Mouse (Mus musculus): Measurements from ENCODE around the gene 4933424G06Rik. TPM values are rescaled to one million over a fixed set of nuclear protein-coding genes. Genes with fewer than 3 reads are reported as not detected.

Gene 4933424G06Rik
- polyA plus RNA-seq, 1 experiment from 2014 or later: 0.22 TPM

DNA sequence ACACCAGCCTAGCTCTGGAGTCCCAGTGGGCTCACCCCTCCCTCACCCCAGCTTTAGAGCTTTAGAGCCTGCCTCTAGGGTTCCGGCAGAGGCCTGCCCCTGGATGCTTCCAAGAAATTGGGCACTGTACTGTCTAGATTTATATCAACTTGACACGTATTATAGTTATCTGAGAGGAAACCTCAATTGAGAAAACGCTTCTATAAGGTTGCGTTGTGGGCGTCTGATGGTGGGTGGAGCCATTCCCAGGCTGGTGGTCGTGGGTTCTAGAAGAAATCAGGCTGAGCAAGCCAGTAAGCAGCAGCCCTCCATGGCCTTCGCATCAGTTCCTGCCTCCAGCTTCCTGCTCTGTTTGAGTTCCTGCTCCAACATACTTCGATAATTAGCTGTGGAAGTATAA is 51.1 kb downstream of the 4933424G06Rik start:
- no peaks in the 10 kb centered on the region for H3K4me1 ChIP-seq (replicated peaks)
- WGBS: 86% methylated on average over 8 of the region's 8 CpGs
- H3K9me3 ChIP-seq: no peaks in the 10 kb centered on the region
- no peak overlapping the region for H3K27ac ChIP-seq
- no peak overlapping the region for H3K4me3 ChIP-seq
- no peaks in the 10 kb centered on the region for H3K27me3 ChIP-seq (ENCODE audit: insufficient read depth, poor library complexity, severe bottlenecking)
- DNase-seq (ENCODE audit: low spot score): no peak
- H3K36me3 ChIP-seq: no peaks in the 10 kb centered on the region

DNA sequence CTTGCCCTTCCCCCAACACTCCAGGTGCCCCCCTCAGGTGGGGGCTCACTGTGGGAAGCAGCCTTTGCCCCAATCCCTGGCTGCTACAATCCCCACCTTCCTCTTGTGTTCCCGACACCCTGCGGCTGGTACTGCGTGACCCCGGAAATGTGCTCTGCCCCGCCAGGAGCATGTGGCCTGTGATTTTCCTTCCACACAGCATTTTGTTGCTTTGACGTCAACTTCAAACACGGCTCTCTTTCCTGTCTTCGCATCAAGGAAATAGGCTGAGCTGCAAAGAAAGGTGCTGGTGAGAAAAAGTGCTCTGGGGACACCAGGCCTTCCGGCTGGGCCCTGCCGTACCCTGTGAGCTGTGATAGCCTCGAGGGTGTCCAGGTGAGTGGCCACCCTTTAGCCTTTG is 51.6 kb downstream of the 4933424G06Rik start, which contains the start of gene Zap70:
Gene Zap70, plus strand, starts transcription at position 231 of the 400 bp plus-strand sequence.
- WGBS: 82% methylated on average over 11 of the region's 11 CpGs
- no peaks in the 10 kb centered on the region for H3K27me3 ChIP-seq (ENCODE audit: insufficient read depth, poor library complexity, severe bottlenecking)

DNA sequence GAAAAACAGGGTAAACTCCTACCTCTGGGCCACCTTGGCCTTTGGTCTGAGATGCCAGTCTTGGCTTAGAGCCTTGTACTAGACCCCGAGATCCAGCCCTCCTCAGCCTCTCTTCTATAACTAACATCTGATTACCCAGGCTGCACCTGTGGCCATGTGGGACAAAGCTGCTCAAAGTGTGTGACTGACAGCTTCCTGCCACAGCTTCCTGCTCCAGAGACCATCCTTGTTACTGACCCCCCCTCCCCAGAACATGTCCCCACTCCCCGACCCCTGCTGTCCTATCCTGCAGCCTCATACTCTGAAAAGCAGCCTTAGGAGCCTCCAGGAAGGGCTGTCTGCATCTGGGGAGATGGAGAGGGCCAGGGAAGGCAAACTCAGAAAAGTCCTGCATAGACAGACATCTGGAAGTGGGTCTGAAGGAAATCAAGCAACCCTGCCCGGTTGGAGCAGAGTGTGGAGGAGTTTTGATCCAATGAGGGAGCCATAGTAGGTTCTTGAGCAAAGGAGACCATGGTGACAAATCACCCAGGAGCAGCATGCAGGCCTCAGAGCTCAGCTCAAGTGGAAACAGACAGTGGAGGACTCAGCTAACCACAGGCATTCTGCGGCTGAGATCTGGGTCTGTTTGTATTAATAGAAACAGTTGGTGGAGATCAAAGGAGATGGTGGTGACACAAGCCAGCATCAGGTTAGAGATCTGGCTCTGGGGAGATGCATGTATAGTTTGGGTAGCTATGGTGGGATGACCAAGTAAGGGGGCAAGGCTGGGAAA is 56.7 kb downstream of the 4933424G06Rik start:
- Histone ChIP-seq H3K4me1 (replicated peaks) (peaks cover 13% of the 10 kb centered on the region), H3K4me3 (no peak overlapping the region), H3K36me3 (no peaks in the 10 kb centered on the region), H3K9me3 (no peaks in the 10 kb centered on the region), H3K27me3 (ENCODE audit: insufficient read depth, poor library complexity, severe bottlenecking) (peaks cover 24% of the 10 kb centered on the region), H3K27ac (0 out of 2 replicates have a peak overlapping the region, but pooled peaks have one; percentile 16)
- WGBS: 68% methylated on average over 4 of the region's 4 CpGs
- no peak for DNase-seq (ENCODE audit: low spot score)

More for the DNA sequence above, 51.6 kb downstream of the 4933424G06Rik start, which contains the start of gene Zap70:
- DNase-seq (ENCODE audit: low spot score): no peak
- Histone ChIP-seq H3K36me3 (no peaks in the 10 kb centered on the region), H3K9me3 (no peaks in the 10 kb centered on the region), H3K4me3 (no peak within 1 kb of the TSS), H3K27ac (no peak within 1 kb of the TSS), H3K4me1 (replicated peaks) (0 out of 2 replicates have a peak, but pooled peaks cover 2% of the 10 kb centered on the region)

DNA sequence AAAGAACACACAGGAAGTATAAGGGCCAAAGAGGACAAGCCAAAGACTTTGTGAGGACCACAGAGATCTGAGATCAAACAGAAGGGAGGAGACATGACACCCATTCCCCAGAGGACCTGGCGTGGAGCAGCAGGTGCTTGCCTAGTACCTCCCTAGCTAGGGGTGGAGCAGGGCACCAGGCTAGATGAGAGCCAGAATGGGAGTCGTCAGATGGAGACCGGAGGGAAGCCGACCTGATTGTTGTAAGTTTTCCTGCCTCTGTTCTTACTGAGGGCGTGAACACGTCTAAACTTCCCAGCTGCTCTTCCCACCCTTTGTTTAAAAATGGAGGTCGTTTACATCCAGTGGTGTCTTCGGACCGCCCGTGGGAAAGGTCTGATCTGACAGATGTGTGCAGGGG is 57.4 kb downstream of the 4933424G06Rik start:
- Histone ChIP-seq H3K36me3 (no peaks in the 10 kb centered on the region), H3K27me3 (ENCODE audit: insufficient read depth, poor library complexity, severe bottlenecking) (peaks cover 30% of the 10 kb centered on the region), H3K4me1 (replicated peaks) (peaks cover 13% of the 10 kb centered on the region), H3K4me3 (no peak overlapping the region), H3K9me3 (no peaks in the 10 kb centered on the region), H3K27ac (no peak overlapping the region)
- no peak for DNase-seq (ENCODE audit: low spot score)
- WGBS: 56% methylated on average over 10 of the region's 10 CpGs

DNA sequence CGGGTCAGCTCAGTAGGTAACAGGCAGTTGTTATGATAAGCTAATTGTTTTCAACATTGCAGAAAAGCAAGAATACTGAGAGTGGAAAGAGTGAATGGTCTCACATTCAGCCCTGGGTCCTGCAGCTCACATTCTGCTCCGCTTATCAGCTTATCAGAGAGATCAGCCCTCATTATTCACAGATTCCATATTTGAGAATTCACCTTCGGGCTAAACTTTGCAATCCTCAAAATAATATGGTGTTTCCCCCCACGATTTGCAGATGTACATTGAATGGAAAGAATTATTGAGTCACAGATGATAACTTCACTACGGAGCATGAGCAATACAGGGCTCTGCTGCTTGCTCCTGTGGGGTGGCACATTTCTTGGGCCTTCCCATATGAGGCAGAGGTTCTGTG is 58.8 kb downstream of the 4933424G06Rik start:
- Histone ChIP-seq H3K27me3 (ENCODE audit: insufficient read depth, poor library complexity, severe bottlenecking) (peaks cover 30% of the 10 kb centered on the region), H3K4me1 (replicated peaks) (peaks cover 16% of the 10 kb centered on the region), H3K4me3 (no peak overlapping the region), H3K9me3 (no peaks in the 10 kb centered on the region), H3K36me3 (no peaks in the 10 kb centered on the region), H3K27ac (no peak overlapping the region)
- 85% methylated on average over 5 of the region's 5 CpGs for WGBS
- no peak for DNase-seq (ENCODE audit: low spot score)

DNA sequence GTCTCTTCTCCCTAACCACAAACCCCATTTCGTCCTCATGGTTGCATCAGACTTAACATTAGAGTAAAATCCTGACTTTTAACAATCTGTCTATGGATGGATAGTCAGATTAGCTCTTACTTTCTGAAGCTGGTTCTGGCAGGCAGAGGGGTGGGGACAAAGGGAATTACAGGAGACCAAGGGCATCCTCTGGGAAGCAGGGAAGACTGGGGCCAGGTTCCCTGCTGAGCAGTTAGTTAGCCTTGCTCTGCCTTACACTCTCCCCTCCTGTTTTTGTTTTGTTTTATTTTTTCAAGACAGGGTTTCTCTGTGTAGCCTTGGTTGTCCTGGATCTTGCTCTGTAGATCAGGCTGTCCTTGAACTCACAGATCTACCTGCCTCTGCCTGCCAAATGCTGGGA is 60.0 kb downstream of the 4933424G06Rik start:
- Histone ChIP-seq H3K9me3 (no peaks in the 10 kb centered on the region), H3K4me1 (replicated peaks) (peaks cover 16% of the 10 kb centered on the region), H3K4me3 (no peak overlapping the region), H3K27me3 (ENCODE audit: insufficient read depth, poor library complexity, severe bottlenecking) (peaks cover 30% of the 10 kb centered on the region), H3K27ac (no peak overlapping the region), H3K36me3 (no peaks in the 10 kb centered on the region)
- WGBS: 89% methylated on average over 1 of the region's 1 CpGs
- DNase-seq (ENCODE audit: low spot score): no peak

DNA sequence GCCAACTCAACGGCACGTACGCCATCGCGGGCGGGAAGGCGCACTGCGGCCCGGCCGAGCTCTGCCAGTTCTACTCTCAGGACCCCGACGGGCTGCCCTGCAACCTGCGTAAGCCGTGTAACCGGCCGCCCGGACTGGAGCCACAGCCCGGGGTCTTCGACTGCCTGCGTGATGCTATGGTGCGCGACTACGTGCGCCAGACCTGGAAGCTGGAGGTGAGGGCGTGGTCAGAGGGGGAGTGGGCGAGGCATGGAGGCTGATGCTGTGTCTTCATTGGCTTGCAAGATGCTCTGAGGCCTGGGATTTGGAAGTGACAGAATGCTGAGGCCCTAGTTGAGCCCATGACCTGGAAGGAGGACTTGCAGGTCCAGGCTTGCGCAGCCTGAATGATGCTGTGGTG is 61.0 kb downstream of the 4933424G06Rik start:
- H3K27ac ChIP-seq: peak overlapping the region; percentile 6; the same call in 1 of the 2 replicates
- H3K27me3 ChIP-seq (ENCODE audit: insufficient read depth, poor library complexity, severe bottlenecking): peaks cover 30% of the 10 kb centered on the region
- peaks cover 16% of the 10 kb centered on the region for H3K4me1 ChIP-seq (replicated peaks)
- H3K9me3 ChIP-seq: no peaks in the 10 kb centered on the region; the same call in 1 of the 2 replicates
- H3K4me3 ChIP-seq: peak overlapping the region; percentile 41
- H3K36me3 ChIP-seq: no peaks in the 10 kb centered on the region
- 15% methylated on average over 27 of the region's 27 CpGs for WGBS
- peak; percentile 22 for DNase-seq (ENCODE audit: low spot score)

DNA sequence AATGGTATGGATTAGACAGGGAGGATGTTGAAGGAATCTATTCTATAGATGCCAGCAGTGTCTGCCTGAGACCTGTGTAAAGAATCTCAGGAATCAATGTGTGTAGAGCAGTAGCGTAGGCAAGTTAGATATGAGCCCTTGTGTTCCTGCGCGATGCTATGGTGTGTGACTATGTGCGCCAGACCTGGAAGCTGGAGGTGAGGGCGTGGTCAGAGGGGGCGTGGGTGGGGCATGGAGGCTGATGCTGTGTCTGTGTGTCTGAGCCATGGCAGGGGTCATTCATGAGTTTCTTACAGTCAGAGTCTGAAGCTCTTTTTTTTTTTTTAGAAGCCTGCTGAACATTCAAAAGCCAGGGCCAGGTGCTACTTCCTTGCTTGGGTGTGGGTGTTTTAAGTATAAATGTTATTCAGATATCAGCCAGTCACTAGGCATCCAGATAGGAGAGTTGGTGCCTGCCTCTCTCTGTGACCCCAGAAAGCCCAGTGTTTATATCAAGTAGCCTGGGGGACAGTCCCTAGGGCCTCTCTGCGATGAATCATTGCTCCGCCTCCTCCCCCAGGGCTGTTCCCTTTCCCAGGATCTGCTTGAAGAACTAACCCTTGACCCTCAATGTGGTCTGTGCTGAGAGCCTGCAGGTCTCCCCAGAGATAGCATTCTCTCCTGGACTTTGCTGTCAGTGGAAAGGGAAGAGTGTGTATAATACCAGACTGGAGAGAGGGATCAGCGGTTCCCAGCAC is 62.4 kb downstream of the 4933424G06Rik start:
- Histone ChIP-seq H3K4me3 (no peak overlapping the region), H3K9me3 (no peaks in the 10 kb centered on the region; the same call in 1 of the 2 replicates), H3K36me3 (no peaks in the 10 kb centered on the region), H3K27ac (no peak overlapping the region), H3K27me3 (ENCODE audit: insufficient read depth, poor library complexity, severe bottlenecking) (peaks cover 30% of the 10 kb centered on the region), H3K4me1 (replicated peaks) (peaks cover 10% of the 10 kb centered on the region)
- DNase-seq (ENCODE audit: low spot score): no peak
- WGBS: 83% methylated on average over 9 of the region's 9 CpGs

DNA sequence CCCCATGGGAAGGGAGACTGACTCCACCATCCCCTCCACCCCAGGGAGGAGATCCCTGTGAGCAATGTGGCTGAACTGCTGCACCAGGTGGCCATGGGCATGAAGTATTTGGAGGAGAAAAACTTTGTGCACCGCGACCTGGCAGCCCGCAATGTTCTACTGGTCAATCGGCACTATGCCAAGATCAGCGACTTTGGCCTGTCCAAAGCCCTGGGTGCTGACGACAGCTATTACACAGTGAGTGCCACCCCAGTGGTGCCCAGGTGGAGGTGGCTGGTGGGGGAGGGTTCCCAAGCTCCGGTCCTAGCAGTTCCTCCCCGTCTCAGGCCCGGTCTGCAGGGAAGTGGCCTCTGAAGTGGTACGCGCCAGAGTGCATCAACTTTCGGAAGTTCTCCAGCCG is 70.8 kb downstream of the 4933424G06Rik start:
- Histone ChIP-seq H3K9me3 (no peaks in the 10 kb centered on the region), H3K4me1 (replicated peaks) (peaks cover 12% of the 10 kb centered on the region), H3K4me3 (no peak overlapping the region), H3K27ac (no peak overlapping the region), H3K36me3 (no peaks in the 10 kb centered on the region), H3K27me3 (ENCODE audit: insufficient read depth, poor library complexity, severe bottlenecking) (peaks cover 8% of the 10 kb centered on the region; the same call in 1 of the 2 replicates)
- DNase-seq (ENCODE audit: low spot score): no peak
- 89% methylated on average over 13 of the region's 13 CpGs for WGBS

DNA sequence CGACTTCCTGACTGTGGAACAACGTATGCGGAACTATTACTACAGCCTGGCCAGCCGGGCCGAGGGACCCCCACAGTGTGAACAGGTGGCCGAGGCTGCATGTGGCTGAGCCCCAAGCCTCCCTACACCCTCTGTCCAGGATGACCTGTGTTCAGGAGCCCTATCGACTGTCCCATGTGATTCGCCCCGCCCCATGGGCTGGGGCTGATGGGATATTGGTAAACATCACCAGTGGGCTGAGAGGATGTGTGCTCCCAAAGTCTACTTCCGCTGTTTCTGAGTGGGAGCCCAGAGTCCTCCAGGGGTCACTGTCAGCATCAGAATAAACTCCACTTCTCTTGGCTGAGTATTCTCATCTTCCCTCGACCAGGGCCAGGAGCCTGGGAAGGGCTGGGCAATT is 72.5 kb downstream of the 4933424G06Rik start:
- H3K36me3 ChIP-seq: no peaks in the 10 kb centered on the region
- H3K27me3 ChIP-seq (ENCODE audit: insufficient read depth, poor library complexity, severe bottlenecking): peaks cover 14% of the 10 kb centered on the region; the same call in 1 of the 2 replicates
- DNase-seq (ENCODE audit: low spot score): no peak
- peaks cover 12% of the 10 kb centered on the region for H3K4me1 ChIP-seq (replicated peaks)
- 83% methylated on average over 11 of the region's 11 CpGs for WGBS
- H3K9me3 ChIP-seq: no peaks in the 10 kb centered on the region
- H3K27ac ChIP-seq: no peak overlapping the region
- no peak overlapping the region for H3K4me3 ChIP-seq

DNA sequence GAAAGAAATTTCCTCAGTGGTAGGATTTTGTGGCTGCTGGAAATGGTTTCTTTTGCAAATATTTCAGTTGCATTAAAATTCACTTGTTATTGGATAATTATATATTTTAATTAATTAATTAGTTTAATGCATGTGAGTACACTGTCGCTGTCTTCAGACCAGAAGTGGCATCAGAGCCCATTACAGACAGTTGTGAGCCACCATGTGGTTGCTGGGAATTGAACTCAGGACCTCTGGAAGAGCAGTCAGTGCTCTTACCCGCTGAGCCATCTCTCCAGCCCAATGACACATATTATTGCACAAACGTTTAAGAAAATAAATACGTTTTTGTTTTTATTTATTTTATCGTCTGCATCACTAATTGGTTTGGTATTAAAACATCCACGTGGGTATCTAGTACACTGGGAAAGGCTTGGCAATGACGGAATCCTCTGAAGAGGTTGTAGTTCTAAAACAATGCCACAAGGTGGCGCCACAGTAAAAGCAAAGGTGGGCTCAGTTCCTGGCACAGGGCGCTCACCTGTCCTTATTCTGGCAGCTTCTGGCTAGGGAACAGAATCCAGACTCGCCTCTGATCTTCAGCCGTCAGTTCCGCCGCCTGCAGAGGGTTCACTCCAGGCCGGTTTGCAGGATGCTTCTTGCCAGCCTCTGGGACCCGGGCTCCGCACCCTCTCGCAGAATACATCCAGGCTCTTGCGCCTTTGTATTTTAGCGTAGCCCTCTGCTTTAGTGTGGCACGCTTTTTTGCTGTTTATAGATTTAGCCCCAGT is 74.6 kb downstream of the 4933424G06Rik start:
- Histone ChIP-seq H3K27ac (peak overlapping the region; percentile 72), H3K27me3 (ENCODE audit: insufficient read depth, poor library complexity, severe bottlenecking) (peaks cover 14% of the 10 kb centered on the region; the same call in 1 of the 2 replicates), H3K9me3 (no peaks in the 10 kb centered on the region), H3K4me3 (peak overlapping the region; percentile 57), H3K4me1 (replicated peaks) (peaks cover 12% of the 10 kb centered on the region), H3K36me3 (0 out of 2 replicates have a peak, but pooled peaks cover 3% of the 10 kb centered on the region)
- peak; percentile 76 for DNase-seq (ENCODE audit: low spot score)
- WGBS: 5% methylated on average over 20 of the region's 20 CpGs

DNA sequence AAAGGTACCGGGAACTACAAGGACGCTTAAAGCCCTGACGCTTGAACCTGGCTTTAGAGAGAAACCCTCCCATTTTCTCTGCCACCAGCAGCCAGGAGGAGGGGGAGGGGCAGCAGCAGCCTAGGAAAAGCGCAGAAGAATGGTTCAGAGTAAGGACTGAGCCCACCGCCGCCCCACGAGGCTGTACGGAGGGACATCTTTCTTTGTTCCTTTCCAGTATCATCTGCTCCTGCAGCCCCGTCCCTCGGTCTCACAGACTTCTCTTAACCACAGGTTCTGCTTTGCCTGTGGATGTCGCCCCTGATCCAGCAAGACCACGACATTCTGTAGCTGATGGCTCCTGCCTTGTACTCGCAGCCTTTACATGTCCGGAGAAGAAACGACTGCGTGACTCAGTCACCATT is 75.3 kb downstream of the 4933424G06Rik start:
- Histone ChIP-seq H3K9me3 (no peaks in the 10 kb centered on the region), H3K27me3 (ENCODE audit: insufficient read depth, poor library complexity, severe bottlenecking) (peaks cover 14% of the 10 kb centered on the region; the same call in 1 of the 2 replicates), H3K4me1 (replicated peaks) (peaks cover 12% of the 10 kb centered on the region), H3K36me3 (0 out of 2 replicates have a peak, but pooled peaks cover 3% of the 10 kb centered on the region), H3K4me3 (peak overlapping the region; percentile 57), H3K27ac (peak overlapping the region; percentile 72)
- 3% methylated on average over 16 of the region's 16 CpGs for WGBS
- DNase-seq (ENCODE audit: low spot score): peak; percentile 52

Measured in hindbrain, embryonic 10.5 days (tissue).